Mouse (Mus musculus): ENCODE data around the gene Nt5dc3. TPM values are rescaled to one million over a fixed set of nuclear protein-coding genes. Genes with fewer than 3 reads are reported as not detected.

The Nt5dc3 gene
- 8.0 and 15.8 TPM in 2 replicates for polyA plus RNA-seq (2012)

GRCm38 (mm10) chr10:86778398-86779116 lies at the start of gene Nt5dc3:
Gene Nt5dc3 (plus strand): TSS chr10:86779005.

GRCm38 (mm10) chr10:86763672-86764071 lies 15.1 kb upstream of the Nt5dc3 start, which contains the start of gene Gm49358:
Gene Gm49358 (plus strand): TSS chr10:86763972.

Other genes starting within 250 kb of the Nt5dc3 start
- gene Hsp90b1, start 73.5 kb upstream of the Nt5dc3 start, polyA plus RNA-seq (2012) = 62.1 and 74.5 TPM in 2 replicates
- gene Ttc41, start 73.2 kb upstream of the Nt5dc3 start, polyA plus RNA-seq (2012) = 0.07 and 0.11 TPM in 2 replicates
- gene Gm49358, start 15.0 kb upstream of the Nt5dc3 start, polyA plus RNA-seq (2012) = not detected in 2 replicates
- gene Stab2, start 229.0 kb downstream of the Nt5dc3 start, polyA plus RNA-seq (2012) = 0.01 and 0.10 TPM in 2 replicates

Data from megakaryocyte-erythroid progenitor cell, adult 5 weeks (primary cell).